Mouse (Mus musculus): ENCODE results near the gene Zfp683.

Zfp683 gene

DNA sequence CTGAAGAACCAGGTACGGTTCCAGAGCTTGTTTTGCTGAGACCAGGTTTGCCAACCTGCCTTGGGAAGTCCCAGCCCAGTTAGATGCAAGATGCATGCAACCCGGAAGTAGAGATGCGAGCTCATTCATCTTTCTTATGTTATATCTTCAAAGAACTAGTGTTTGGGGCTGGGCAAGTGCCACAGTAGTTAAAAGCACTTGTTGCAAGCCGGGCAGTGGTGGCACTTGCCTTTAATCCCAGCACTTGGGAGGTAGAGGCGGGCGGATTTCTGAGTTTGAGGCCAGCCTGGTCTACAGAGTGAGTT is 37.5 kb downstream of the Zfp683 start:
- DNase-seq (ENCODE audit: low read depth, low spot score), result no peak

GRCm38 (mm10) chr4:134092382-134093288 is 39.0 kb downstream of the Zfp683 start:
- DNase-seq (ENCODE audit: low read depth, low spot score), result peak; percentile 64

- DNase-seq (ENCODE audit: low read depth, low spot score), result no peak
These were observed 40.4 kb downstream of the Zfp683 start for GRCm38 (mm10) chr4:134094004-134094564.

GRCm38 (mm10) chr4:134094923-134095547 is 41.4 kb downstream of the Zfp683 start, which contains the start of gene Cd52:
Gene Cd52 (minus strand): TSS chr4:134095082.
- no peak for DNase-seq (ENCODE audit: low read depth, low spot score)

DNA sequence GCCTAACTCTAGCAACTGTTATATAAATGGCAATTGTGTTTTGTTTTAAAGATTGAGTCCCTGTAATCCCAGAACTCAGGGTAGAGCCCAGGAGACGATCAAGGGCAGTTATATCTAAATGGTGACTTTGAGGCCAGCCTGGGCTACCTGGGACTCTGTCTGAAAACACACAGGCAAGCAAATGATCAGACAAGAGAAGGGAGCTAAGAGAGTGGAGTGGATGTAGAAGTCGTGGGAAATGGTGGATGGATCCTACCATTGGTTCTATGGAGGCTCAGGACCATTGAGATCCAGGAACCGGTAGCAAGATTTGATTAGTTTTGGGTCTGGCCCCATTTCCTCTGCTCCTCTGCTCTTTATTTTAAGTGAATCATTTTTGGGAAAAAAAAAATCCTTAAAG is 42.5 kb downstream of the Zfp683 start:
- no peak for DNase-seq (ENCODE audit: low read depth, low spot score)

DNA sequence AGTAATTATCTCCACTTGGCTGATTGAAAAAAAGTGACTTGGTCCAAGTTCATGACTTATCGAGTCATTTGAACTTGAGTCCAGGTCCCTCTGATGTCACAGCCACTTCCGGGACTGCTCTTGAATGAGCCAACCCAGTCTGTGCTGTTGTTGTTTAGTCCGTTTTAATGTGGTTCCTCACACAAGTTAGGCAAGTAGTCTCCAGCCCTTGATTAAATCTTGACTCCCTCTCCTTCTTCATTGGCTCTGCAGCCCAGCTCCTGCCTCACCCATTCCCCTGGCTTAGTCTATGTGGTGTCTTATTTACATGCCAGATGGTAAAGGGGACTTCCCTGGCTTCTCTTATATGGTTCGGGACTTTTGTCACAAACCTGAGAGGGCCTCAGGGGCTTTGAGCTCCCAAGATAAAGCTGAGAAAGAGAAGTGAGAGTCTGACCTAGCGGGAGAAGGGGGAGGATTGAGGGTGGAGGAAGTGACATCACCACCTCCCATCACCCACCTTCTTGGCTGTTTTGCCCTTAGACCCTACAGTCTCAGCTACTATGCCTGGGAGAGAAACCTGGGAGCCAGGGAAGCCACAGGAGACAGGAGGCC is 43.5 kb downstream of the Zfp683 start:
- DNase-seq (ENCODE audit: low read depth, low spot score), result no peak

DNA sequence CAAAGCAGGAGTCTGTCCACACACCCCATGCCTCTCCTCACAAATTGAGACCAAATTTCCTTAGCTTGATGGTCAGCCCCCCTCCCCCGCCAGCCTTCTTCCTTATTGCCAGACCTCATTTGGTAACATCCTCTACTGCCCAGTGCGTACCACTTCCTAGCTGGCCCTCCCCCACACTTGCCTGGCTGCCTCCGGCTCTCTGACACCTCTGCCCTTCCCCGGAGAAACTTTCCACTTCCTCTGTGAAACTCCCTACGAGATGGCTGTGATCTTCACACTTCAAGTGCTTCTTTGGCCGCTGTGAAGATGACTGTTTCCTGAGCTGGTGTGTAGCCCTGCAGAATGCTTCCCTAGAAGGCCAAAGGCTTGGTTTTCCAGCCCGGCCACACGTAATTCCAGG is 45.0 kb downstream of the Zfp683 start:
- no peak for DNase-seq (ENCODE audit: low read depth, low spot score)

- no peak for DNase-seq (ENCODE audit: low read depth, low spot score)
These were observed 46.6 kb downstream of the Zfp683 start for GRCm38 (mm10) chr4:134100245-134100644.

DNA sequence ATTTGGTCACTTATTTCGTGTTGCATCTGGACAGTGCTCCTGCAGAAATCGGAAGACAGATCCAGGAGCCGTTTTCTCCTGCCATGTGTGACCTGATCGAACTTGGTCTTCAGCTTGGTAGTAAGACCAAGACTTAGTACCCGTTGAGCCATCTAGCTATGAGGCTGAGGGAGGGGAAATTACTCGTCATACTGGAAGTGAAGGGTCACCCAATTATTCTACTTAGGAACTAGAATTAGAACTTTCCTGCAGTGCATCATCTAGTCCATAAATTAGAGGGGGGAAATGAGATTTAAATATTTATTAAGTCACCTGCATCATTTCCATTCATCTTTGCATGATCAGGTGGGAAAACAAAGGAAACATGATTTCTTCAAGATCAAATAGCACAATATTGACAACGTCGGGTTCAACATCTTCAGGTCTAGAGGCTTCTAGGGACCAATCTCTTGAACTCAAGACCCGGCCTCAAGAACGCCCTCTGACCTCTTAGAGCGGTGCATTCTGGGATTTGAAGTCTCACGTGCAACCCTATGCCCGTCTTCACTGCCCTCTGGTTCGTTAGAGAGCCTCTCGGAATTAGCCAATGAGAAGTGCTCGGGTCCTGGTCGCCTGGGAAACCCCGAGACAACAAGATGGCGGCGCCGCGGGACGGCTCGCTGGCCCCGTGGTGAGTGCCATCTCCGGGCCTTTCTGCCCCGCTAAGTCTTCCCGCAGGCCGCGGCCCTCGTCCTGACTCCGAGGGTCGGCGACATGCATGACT is 48.5 kb downstream of the Zfp683 start, which contains the start of gene Ubxn11:
Gene Ubxn11 (plus strand): TSS at position 592 of the 763 bp plus-strand sequence.
- peak; percentile 98 for DNase-seq (ENCODE audit: low read depth, low spot score)

- no peak for DNase-seq (ENCODE audit: low read depth, low spot score)
These were observed 49.1 kb downstream of the Zfp683 start for GRCm38 (mm10) chr4:134102742-134103119.

DNA sequence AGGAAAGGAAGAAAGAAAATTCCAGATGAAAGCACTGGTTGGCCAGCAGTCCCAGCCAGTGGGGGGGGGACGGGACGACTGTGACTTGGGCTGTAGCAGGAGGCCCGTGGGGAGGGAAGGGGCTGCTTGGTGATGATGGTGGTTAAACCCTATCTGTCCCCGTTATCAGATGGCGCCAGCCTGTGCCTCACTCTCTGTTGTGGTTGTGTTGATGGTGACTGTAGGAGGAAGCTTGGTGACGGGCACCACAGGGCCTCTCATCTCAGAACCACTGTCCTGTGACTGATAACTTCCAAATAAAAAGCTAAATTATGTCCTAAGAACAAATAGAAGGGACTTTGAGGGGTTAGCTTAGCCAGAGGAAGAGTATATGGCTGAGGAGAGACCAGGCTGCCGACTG is 52.5 kb downstream of the Zfp683 start:
- no peak for DNase-seq (ENCODE audit: low read depth, low spot score)

- no peak for DNase-seq (ENCODE audit: low read depth, low spot score)
These were observed 54.1 kb downstream of the Zfp683 start for GRCm38 (mm10) chr4:134107730-134108129.

DNA sequence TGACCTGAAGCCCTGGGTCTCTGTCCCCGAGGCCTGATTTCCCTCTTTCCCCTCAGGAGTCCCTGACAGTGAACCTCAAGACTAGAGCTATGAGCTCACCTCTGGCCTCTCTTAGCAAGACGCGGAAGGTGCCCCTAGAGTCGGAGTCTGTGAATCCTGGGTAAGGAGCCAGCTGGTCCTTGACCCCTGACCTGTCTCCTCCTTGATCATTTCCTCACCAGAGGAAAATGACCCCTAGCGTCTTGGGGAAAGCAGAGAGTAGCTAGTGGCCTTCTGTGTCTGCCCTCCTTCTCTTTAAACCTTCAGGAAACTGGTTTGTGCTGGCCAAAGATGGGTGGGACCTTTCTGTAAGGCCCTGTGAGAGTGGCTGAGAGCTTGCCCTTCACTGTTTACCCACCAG is 54.6 kb downstream of the Zfp683 start:
- DNase-seq (ENCODE audit: low read depth, low spot score), result peak; percentile 33
